Mouse (Mus musculus) hematopoietic stem cell, adult 5-6 weeks (primary cell): ENCODE data around the gene Nus1. TPM values are rescaled to one million over a fixed set of nuclear protein-coding genes. Genes with fewer than 3 reads are reported as not detected.
A peak's percentile ranks its signal among the peaks of the same experiment; 100 is the strongest.

Experiments used
- ATAC-seq, 2 experiments: fragments of 125-278 bp in 1 of 2; replicated peaks in 1 of 2; 2 replicates each; pipeline ENCODE4 v1.8.0; 2016 to 2017; ENCODE audit warnings: inconsistent platforms in 2 of 2, mild to moderate bottlenecking in 2 of 2, moderate number of reproducible peaks in 2 of 2, low read depth in 1 of 2, moderate TSS enrichment in 1 of 2; ENCODE audit not compliant: low FRiP score in 2 of 2, poor library complexity in 2 of 2, severe bottlenecking in 2 of 2, insufficient read depth in 1 of 2, low TSS enrichment in 1 of 2
- total RNA-seq: library from RNA; stranded (forward); fragments of 172-1452, 232-1000 nt; gene quantifications from 2 replicates; pipeline ENCODE4 v1.2.3, GENCODE M21; 2017

Nus1 gene
- 25.8 and 29.3 TPM in 2 replicates for total RNA-seq

- peak; percentile 94 to 96 for ATAC-seq
Measured at GRCm38 (mm10) chr10:52417299-52417997, at the start of gene Nus1. Gene Nus1 (plus strand): TSS chr10:52417547.

- no peak for ATAC-seq
Measured at GRCm38 (mm10) chr10:52368376-52368775, 49.0 kb upstream of the Nus1 start.

GRCm38 (mm10) chr10:52373834-52374233, 43.5 kb upstream of the Nus1 start:
- ATAC-seq = no peak

- no peak for ATAC-seq
Measured at GRCm38 (mm10) chr10:52374651-52375050, 42.7 kb upstream of the Nus1 start.

GRCm38 (mm10) chr10:52376422-52376821, 40.9 kb upstream of the Nus1 start:
- ATAC-seq = peak in 1 of 2 experiments; percentile 26; a peak in 1 of 4 replicates

- no peak for ATAC-seq
Measured at GRCm38 (mm10) chr10:52377813-52378212, 39.5 kb upstream of the Nus1 start.

GRCm38 (mm10) chr10:52381321-52381801, 36.0 kb upstream of the Nus1 start:
- no peak; a peak in 1 of 4 replicates for ATAC-seq

- ATAC-seq = peak; percentile 94 to 96
Measured at GRCm38 (mm10) chr10:52381845-52382591, 35.3 kb upstream of the Nus1 start, which contains the start of gene Gopc. Gene Gopc (minus strand): TSS chr10:52382124.

GRCm38 (mm10) chr10:52383022-52383421, 34.3 kb upstream of the Nus1 start:
- ATAC-seq = no peak

- ATAC-seq = no peak
Measured at GRCm38 (mm10) chr10:52383522-52383921, 33.8 kb upstream of the Nus1 start.

GRCm38 (mm10) chr10:52384823-52385610, 32.3 kb upstream of the Nus1 start:
- 0 out of 4 replicates have a peak, but pooled peaks of 1 of the 2 experiments have one; percentile 8 for ATAC-seq

- no peak for ATAC-seq
Measured at GRCm38 (mm10) chr10:52387192-52387591, 30.2 kb upstream of the Nus1 start.

GRCm38 (mm10) chr10:52388922-52389430, 28.4 kb upstream of the Nus1 start, which contains the start of gene Nepn:
Gene Nepn (plus strand): TSS chr10:52388972.
- no peak for ATAC-seq

GRCm38 (mm10) chr10:52389438-52389837, 27.9 kb upstream of the Nus1 start:
- no peak for ATAC-seq

- no peak for ATAC-seq
Measured at GRCm38 (mm10) chr10:52391208-52391607, 26.1 kb upstream of the Nus1 start.

GRCm38 (mm10) chr10:52396647-52397046, 20.7 kb upstream of the Nus1 start:
- no peak for ATAC-seq

- ATAC-seq = no peak
Measured at GRCm38 (mm10) chr10:52398715-52399114, 18.6 kb upstream of the Nus1 start.
